Mouse (Mus musculus) megakaryocyte, embryonic 14.5 days (primary cell): ENCODE data around the gene Stx1b.

Experiments
- FLI1 ChIP-seq: IDR thresholded peaks from 2 replicates; pipeline ENCODE4 v1.6.1; 2012; ENCODE audit warnings: low read length, inconsistent platforms, mixed read lengths
- GATA1 ChIP-seq: IDR thresholded peaks from 3 replicates; pipeline ENCODE4 v1.6.1; 2012; ENCODE audit warnings: mixed read lengths, low read length, inconsistent platforms, borderline replicate concordance

- no peak for TF ChIP-seq GATA1
- no peak for TF ChIP-seq FLI1
Observed at GRCm38 (mm10) chr7:127800435-127801009, 23.8 kb downstream of the Stx1b start, which contains the start of gene Hsd3b7.
